Mouse (Mus musculus) kidney, postnatal 36 days (tissue): ENCODE measurements around the gene Cacna1e.

Source experiments
- DNase-seq, 2 experiments: peaks; one replicate each; pipeline ENCODE4 v3.0.0; 2021 to 2022; ENCODE audit warnings: mixed read lengths in 2 of 2

The Cacna1e gene

DNA sequence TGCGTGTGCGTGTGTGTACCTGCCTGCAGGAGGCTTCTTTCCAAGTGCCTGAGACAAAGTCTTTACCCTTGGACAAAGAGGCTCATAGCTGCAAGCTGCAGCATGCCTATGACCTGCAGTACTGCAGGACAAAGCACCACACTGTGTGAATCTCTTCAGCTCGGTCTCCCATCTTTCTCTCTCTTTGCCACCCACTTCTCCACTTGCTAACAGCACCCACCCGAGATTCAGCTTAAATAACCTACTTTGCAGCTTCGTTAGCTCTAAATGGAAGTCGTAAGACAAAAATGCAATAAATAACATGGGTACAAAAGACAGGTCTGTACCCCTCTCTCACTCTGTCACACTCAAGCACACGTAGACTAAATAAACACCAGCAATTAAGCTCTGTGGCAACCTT is 268.5 kb downstream of the Cacna1e start:
- DNase-seq: no peak

DNA sequence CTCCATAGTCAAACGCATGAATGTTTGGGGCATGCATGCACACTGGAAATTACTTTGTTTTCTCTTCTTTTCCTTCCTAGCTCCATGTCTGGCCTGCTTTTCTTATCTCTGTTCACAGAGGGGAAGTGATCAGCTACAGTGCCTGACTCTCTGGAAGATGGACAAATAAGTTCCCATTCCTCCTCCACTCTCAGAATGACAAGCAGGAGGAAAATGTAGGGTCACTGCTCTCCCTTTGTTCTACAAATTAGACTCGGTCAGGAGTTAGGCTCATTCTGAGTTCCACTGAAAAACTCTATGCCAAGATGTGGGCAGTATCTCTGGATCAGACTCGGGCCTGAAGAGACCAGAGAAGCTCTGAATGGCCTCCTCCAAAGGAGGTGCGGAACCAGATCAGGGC is 275.8 kb downstream of the Cacna1e start:
- no peak for DNase-seq

DNA sequence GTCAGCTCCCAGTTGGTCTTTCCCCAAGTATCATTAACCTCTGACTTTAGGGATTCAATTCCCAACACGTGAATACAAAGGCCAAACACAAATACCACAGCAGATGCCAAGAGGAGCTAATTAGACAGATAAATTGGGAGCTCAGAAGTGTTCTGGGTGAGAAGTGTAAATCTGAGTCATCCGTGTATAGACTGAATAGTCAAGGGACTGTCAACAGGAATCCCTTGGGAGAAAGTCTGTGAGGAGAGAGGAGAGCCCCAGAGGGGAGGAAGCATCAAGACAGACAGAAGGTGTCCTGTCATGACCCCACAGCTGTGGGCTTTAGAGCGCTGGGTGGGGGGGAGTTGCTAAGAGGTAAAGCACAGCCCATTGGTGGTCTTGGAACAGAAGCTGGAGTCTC is 276.9 kb downstream of the Cacna1e start:
- no peak for DNase-seq

DNA sequence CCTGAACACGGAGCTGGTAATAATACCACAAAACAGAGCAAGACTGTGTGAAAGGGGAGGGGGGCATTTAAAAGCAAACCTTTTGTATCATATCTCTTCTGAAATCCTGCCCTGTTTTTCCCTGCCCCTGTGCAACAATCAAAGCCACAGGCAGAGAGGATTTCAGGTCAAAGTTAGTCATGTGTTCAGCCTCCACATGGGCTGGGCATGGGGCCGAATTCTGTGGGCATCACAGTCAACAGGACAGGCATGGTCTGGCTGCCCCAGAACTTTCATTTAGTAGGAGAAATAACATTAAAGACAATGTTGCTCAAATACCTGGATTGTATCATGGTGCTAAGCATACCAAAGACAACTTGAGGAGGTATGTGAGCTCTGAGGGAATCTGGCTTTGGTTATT is 278.7 kb downstream of the Cacna1e start:
- DNase-seq: no peak

DNA sequence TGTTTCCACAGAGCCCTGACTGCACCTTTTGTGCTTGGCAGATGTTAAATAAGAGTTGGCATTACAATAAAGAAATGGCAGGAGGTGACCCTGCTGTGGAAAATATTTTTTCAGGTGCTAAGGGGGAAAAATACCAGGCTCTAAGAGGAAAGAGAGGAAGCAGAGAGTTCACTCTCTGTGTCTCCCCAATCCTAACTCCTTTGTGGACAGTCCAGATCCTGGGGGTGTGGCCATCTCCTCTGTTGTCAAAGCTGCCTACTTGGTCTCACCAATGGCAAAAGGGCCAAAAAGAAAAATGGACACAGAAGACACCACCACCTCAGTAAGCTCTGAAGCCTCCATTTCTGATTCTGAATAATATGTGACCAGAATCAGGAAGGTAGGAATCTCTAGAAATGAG is 280.5 kb downstream of the Cacna1e start:
- DNase-seq: no peak

DNA sequence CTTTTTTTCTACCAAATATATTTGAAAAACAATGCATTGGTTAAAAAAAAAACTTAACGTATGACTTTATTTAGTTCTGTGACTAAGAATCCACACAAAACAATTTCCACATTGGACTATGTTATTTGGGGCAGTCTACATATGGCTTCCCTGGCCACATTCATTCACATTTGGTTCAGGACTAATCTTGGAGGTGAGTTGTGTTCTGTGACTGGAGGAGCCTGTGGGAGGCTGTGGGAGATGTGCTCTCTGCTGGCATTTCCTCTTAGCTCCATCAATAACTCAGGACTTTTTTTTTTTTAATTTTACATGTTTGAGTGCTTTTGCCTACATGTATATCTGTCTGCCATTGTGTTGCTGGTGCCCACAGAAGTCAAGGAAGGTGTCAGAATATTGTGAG is 281.8 kb downstream of the Cacna1e start:
- DNase-seq: no peak

DNA sequence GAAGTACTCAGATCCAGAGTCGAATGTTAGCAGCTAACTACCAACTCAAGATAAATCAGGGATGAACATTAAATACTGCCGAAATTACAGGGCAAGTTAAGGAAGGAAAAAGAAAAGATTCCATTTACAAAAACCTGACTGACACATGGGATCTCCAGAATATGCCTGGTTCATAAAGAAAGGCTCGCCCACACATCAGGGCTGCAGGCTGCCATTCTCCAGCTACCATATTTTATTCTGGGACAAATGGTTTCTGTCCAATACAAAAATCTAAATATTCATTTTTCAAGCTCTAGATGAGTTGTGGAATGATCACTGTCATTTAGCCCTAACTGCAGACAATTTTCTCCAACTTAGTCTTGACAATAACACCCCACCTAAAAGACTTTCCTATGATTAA is 301.8 kb downstream of the Cacna1e start:
- no peak for DNase-seq

DNA sequence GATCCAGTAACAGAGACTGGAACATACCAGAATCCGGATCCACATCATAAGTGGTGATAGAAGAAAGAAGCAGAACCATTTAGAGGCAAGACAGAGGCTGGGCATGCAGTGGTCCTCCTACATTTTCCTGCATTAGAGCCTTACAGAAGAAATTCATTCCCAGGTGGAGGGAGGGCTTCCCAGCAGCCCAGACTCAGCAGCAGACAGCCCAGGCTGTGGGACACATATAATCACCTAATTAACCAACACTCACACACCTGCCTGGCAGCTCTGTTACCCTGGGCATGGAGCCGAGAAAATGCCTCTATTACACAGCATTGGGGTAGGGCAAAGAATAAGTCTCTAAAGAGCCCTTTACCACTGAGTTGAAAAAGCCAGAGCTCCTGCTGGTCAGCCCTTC is 304.4 kb downstream of the Cacna1e start:
- no peak for DNase-seq

DNA sequence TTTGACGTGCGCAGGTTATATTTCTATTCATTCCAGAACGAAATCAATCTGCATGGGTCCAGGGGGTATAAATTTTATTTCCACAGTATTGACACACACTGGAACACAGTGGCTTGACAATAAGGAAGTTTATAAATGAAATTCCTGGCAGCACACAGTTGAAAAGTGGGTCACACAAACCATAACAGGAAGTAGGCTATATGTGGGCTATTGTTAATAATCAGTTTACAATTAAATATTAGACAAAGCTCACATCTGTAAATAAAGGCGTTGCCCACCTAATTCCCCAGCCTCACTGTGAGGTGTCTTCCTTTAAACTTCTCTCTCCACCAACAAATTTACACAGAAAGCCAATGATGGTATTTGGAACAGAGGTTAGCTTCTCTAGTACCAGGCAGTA is 305.6 kb downstream of the Cacna1e start:
- DNase-seq: no peak

DNA sequence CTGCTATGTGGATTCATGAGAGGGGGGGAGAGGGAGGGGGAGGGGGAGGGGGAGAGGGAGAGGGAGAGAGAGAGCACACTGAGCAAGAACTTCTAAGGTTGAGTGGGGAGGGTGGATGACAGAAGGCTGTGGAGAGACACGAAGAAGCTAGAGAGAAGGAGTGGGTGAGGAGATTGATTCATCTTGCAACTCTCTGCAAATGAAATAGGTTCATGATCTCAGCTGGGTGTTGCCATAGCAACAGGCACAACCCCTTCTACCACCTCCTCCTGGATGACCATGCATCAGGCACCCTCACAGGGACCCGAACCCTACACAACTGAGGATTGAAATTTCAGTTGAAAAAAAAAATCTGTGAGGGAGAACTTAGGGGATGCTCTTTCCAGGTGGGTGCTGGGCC is 307.9 kb downstream of the Cacna1e start:
- DNase-seq: no peak

DNA sequence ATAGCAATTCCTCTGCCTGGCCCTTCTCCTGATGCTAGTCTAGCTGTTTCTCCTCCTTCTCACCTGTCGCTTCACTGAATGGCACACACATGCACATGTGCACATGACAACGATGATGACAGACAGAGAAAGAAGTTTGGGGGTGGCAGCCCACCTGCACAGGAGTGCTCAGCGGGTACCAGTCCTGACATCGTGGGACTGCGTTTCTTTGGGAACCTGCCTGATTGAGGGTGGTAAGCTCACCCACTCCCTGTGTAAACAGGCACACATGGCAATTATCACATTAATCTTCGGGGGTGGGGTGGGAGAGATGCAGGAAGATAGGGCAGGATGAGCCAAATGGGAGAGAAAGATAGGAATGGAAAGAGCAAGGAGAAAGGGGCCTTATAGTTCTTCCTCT is 318.3 kb downstream of the Cacna1e start:
- no peak for DNase-seq

DNA sequence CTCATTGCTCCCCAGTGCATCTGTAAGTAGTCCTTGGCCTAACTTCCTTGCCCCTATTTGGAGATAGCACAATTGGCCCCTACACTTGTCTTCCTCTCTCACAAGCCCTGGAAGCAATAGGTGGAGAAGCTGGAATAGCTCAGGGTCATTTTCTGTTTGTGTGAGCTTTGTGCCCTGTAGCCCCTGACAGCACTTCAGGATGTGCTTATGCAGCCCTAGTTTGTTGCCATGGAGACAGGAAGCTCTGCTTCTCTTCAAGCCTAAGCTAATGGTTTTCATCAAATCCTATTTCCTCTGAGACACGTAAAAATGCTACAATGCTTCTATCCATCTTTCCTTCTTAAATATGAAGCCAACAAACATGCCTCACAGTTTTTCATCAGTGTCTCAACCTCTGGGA is 328.5 kb downstream of the Cacna1e start:
- no peak for DNase-seq

DNA sequence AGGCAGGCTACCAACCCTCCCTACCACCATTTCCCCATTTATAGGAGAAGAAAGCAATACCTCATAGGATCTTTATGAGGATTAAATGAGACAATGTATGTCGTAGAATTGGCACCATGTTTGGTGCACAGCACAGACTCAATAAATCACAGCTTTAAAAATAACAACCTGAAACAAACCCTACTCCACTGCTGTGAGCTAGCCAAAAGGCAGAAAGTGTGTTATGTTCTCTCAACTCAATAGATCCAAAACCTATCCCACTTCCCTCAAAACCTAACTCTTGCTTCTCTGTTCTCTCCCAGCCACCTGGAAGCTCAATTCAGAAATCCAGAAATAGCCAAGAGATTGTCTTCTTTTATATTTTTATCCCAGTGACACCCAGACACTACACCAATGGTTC is 331.2 kb downstream of the Cacna1e start:
- DNase-seq: no peak

DNA sequence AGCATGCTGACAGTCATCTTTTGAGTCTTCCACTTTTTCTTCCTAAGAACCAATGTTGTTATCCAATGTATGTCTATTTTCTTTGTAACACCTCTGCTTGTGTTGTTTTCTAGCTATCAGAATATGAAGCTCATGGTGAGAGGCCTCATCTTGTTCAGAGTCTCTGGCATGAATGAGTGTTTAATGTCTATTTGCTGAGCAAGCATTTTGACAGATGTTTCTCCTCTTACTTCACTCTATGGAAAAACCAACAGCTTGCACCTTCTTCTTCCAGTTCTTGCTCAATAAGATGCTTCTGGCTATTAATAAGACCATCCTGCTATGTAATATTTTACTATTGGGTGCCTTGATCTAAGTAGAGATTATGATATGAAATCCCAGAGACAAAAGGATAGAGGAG is 346.9 kb downstream of the Cacna1e start:
- DNase-seq: no peak

DNA sequence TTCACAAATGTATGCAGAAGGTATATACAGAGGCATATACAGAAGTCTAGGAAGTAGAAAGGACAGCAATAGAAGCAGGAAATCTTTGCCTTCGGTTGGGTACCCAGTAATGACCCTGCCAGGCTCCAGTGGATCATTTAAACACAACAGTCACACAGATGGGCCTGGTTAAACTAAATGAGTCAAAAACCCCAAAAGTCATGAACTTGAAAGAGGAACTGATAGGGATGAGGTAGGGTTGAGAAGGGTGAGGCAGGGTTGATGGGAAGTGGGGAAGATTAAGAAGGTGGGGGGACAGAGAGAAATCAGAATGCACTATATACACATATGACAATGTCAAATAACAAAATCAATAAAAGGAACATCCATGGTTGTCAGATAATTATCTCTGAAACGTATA is 347.5 kb downstream of the Cacna1e start:
- DNase-seq: no peak

DNA sequence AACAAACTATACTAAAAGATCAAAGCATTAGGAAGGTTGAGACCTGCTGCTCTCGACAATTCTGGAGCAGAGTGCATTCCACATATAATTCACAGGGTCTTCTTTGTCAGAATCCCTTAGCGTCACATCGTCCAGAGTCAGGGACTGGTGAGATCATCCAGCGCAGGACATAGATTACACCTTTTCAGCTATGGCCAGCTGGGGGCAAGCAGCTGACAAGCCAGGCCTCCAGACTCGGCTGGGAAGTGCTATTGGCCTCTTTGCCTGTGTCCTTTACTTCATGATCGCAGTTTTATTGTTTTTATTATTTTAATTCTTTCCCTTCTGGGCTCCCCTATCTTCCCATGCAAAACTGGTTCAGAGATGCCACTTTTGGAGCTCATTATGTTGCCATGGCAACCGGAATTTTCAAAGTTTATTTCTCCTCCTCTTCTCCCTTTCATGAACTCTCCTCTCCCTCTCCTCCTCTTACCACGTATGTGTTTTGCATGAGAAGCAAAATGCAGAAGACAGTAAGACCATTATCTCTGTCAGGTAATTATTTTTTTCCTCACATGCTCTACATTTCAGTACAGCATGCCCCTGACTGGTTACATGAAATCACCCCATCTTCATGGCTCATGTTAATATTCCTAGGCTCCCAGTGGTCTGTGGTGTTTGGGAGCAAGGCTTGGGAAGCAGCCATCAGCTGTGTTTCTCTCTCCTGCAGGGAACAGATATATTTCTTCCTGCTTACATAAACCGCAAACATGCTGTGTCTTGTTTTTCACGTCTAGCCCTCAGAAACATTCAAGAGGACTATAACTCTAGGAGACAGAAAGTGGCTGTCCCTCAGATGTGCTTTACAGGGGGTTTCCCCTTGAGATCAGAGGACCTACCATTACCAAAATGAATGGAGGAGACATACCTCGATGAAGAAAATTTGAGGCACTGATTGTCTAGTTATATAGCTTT is 351.0 kb downstream of the Cacna1e start:
- DNase-seq: no peak

DNA sequence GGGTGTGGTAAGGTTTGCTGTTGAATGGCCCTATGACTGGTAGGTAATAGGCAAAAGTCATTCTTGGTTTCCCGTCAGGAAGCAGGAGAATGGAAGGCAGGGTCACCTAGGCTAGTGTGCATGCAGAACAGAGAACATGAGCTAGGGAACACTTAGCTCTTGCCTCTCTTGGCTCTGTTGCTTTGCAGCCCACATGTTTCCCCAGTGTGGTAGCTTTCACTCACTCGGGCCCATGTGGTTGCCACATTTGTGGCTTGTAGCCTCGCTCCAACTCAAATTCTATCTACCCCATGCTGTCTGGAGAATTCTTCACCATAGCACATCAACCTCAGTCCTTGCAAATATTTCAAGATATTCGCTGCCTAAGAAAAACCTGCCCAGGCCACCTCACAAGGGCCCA is 354.6 kb downstream of the Cacna1e start:
- DNase-seq: no peak

DNA sequence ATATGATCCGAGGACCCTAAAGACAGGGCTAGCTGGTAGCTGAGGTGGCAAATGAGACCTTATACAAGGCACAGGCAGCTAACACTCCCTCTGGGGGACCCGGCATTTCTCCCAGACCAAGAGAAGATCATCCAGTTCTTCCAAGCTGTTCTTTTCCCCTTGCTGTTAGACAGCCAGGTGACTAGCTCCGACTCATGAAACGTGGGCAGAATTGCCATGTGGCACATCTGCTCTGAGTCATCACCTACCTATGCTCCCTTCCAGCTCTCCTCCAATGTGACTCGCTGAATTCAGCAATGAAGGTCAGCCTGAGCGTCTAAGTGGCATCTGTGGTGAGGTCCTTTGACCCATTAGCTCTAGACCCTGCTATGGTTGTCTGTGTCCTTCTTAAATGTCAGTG is 355.5 kb downstream of the Cacna1e start:
- DNase-seq: no peak

DNA sequence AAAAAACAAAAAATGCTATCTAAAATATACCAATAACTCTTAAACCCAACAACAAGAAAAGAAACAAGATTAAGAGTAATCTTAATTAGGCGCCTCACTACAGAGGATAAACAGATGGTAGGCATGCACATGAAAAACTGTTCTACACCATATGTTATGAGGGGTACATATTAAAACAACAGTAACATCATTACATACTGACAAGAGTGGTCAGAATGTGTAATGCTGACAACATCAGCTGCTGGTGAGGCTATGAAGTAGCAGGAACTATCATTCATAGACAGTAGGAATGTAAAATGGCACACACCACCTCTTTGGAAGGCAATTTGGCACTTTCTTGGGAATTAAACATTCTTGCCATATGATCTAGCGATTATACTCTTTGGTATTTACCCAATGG is 363.6 kb downstream of the Cacna1e start:
- no peak for DNase-seq

DNA sequence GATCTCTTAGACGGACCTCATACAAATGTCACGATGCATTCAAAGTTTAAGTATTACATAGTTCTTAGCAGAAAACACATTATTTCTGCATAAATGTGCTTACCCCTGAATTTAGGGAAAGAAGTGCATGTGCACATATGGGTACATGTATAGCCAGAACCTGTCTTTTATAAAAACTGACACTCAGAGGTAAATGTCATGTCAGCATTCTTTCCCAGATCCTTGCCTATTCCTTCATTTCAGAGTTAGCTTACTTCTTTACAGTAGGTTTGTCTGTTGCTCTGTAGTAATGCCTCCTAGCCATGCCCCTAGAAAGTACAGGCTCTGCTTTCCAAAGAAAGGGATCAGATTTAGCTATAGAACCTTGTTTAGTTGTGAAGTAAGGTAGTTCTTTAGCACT is 369.0 kb downstream of the Cacna1e start:
- DNase-seq: no peak

DNA sequence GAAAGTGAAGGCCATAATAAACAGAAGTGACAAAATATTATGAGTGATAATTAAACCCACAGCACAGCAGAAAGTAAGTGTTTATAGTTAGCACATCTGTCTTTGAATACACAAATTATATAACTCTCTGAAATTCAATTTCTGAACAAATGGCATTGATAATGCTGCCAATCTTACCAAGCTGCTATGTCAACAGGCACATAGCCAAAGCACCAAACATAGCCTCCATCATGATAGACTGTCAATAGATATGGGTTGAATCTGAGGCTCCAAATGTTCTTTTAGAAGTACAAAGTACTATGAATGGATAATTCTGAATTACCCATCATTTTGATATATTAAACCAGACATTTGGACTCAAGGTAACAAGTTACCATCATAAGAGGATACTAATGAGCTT is 372.6 kb downstream of the Cacna1e start:
- DNase-seq: no peak

DNA sequence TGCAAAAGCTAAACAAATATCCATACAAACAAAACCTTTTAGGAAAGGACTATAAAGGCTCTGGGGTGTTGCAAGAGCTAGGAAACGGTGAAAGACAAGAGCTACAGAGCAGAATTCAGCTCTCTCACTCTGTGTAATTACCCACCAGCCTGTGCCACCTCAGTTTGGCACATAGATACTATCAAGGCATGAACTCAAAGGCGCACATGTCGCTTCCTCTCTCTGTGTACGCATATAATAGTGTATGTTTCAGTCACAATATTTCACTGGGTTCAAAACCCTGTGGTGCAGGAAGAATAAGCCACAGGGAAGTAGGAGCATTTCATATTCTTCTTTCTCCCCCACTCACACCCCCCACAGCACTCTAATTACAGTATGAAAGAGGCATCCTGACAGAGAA is 380.3 kb downstream of the Cacna1e start:
- no peak for DNase-seq

DNA sequence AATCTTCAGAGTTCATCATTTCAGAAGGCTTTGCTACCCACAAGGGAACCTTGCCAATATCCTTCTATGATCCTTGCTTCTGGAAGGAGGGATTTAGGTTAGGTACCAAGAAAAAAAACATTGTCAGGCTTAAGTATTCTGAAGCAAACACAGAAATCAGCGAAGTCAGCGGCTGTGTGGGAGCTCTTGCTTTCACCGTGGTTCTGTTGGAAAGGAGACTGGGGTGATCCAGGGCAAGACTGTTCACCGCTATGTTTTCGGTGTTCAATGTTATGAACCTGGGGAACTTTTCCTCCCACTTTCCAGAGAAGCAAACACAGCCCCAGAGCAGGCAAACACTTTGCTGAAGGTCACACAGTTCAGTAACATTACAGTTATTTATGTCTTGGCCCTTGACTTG is 383.4 kb downstream of the Cacna1e start:
- no peak for DNase-seq

DNA sequence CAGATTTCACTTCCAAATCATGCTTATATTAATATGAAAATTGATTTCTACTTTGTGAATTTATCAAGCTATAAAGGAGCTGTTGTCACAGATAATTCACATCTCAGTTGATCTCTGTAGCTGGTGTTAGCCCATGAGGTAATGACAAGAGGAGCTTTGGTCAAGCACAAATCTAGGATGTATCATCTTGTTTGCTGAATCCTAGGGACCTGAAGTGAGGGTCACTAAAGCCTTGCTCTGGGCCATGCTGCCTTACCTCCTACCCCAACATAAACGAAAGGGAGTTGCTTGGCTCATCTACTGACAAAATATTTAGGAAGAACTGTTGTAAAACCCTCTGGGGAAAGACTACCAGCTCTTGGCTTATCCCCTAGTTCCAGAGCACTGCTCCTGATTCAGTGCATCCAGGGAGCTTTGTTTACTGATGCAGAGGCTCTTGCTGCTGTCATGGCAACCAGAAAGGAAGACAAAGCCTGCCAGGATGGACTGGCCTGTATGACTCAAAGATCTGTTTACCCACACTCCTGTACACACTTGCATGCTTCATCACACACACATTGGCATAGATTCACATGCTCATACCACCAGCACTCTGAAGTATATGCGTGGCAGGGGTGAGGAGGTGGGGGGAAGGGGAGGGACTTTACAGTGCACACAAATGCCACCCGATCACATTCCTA is 384.0 kb downstream of the Cacna1e start:
- no peak for DNase-seq

DNA sequence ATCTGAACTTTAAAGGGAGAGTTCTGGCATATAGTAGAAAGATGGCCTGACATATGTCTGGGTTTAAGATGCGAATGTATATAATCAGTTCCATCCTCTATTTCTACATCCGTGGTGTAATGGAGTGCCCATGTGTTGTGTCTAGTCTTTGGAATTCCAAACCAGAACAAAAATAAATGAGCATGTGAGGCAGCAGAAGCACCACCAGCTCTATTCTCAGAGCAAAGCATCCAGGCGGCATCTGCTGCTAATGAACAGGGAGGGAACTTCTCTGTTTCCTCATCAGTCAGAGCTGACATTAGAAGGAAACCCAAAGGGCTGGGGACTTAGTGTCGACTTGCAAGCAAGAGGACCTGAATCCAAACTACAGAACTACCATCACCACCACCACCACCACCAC is 385.5 kb downstream of the Cacna1e start:
- no peak for DNase-seq
